Mouse (Mus musculus): ENCODE measurements at regions not wholly inside any gene's neighbourhood (a gene's known extent, or its start where the extent isn't known, plus 50 kb on each side); places are given as distances from the start of the nearest gene placed in this dataset.

GRCm38 (mm10) chr4:84222057-84222717 is 452.9 kb downstream of the Bnc2 start:
- no peak for ATAC-seq
- WGBS (ENCODE audit: insufficient replicate concordance), result 64% methylated on average over 4 of the region's 4 CpGs

DNA sequence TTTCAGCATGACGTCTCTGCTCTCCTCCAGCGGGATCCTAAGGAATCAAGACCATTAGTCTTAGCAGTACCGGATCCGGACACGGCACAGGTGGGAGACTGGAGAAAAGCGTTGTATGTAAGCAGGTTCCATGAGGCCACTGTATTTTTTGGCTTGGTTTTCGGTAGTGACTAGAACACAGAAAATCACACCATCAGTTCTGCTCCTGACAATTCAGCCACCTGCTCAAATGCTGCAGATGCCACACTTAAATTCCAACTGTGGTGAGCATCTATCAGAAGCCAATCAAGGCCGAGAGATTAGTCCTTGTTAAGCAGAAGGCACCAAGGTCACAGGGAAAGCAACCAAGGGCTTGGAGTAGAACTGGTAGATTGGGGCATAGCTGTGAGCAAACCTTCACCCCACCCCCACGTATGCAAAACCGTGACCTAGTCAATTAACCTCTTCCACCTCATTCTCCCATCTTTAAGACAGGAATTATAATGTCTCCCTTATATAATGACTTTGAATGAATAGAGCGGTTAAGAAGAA is 452.2 kb downstream of the Bnc2 start:
- Histone ChIP-seq H3K36me3 (replicated peaks; ENCODE audit: insufficient read depth, low read length) (no peaks in the 10 kb centered on the region), H3K27ac (ENCODE audit: low read depth) (no peak overlapping the region), H3K9me3 (ENCODE audit: low read length) (no peaks in the 10 kb centered on the region), H3K4me3 (ENCODE audit: low read depth, low read length) (no peak overlapping the region), H3K4me2 (ENCODE audit: low read depth, low read length) (no peak overlapping the region), H3K9ac (replicated peaks) (no peak overlapping the region), H3K27me3 (ENCODE audit: insufficient read depth, low read length) (no peaks in the 10 kb centered on the region), H3K4me1 (ENCODE audit: insufficient read depth) (no peaks in the 10 kb centered on the region)
- WGBS (ENCODE audit: insufficient replicate concordance), result 78% methylated on average over 11 of the region's 11 CpGs
- DNase-seq (no peak), ATAC-seq (no peak)
- no peak for TF ChIP-seq CTCF (IDR thresholded peaks at IDR 0.05; ENCODE audit: low read depth)
- no peak for TF ChIP-seq EP300 (IDR thresholded peaks at IDR 0.05; ENCODE audit: low read depth)

More at GRCm38 (mm10) chr4:84222057-84222717, 452.9 kb downstream of the Bnc2 start:
- Histone ChIP-seq H3K9ac (replicated peaks) (no peak overlapping the region), H3K4me1 (ENCODE audit: insufficient read depth) (no peaks in the 10 kb centered on the region), H3K9me3 (ENCODE audit: low read length) (no peaks in the 10 kb centered on the region), H3K4me3 (ENCODE audit: low read depth, low read length) (no peak overlapping the region), H3K36me3 (replicated peaks; ENCODE audit: insufficient read depth, low read length) (no peaks in the 10 kb centered on the region), H3K27ac (ENCODE audit: low read depth) (no peak overlapping the region), H3K4me2 (ENCODE audit: low read depth, low read length) (no peak overlapping the region), H3K27me3 (ENCODE audit: insufficient read depth, low read length) (no peaks in the 10 kb centered on the region)
- TF ChIP-seq CTCF (IDR thresholded peaks at IDR 0.05; ENCODE audit: low read depth) (no peak), EP300 (IDR thresholded peaks at IDR 0.05; ENCODE audit: low read depth) (no peak)
- DNase-seq, result no peak

- no peaks in the 10 kb centered on the region for H3K4me1 ChIP-seq (ENCODE audit: insufficient read depth)
- H3K9ac ChIP-seq (replicated peaks), result no peak overlapping the region
- H3K27ac ChIP-seq (ENCODE audit: low read depth), result no peak overlapping the region
- no peaks in the 10 kb centered on the region for H3K27me3 ChIP-seq (ENCODE audit: insufficient read depth, low read length)
- no peak overlapping the region for H3K4me2 ChIP-seq (ENCODE audit: low read depth, low read length)
- DNase-seq (no peak), ATAC-seq (no peak)
- TF ChIP-seq CTCF (IDR thresholded peaks at IDR 0.05; ENCODE audit: low read depth) (no peak), EP300 (IDR thresholded peaks at IDR 0.05; ENCODE audit: low read depth) (no peak)
- no peaks in the 10 kb centered on the region for H3K36me3 ChIP-seq (replicated peaks; ENCODE audit: insufficient read depth, low read length)
- no peaks in the 10 kb centered on the region for H3K9me3 ChIP-seq (ENCODE audit: low read length)
- WGBS (ENCODE audit: insufficient replicate concordance), result 73% methylated on average over 6 of the region's 6 CpGs
- H3K4me3 ChIP-seq (ENCODE audit: low read depth, low read length), result no peak overlapping the region
Observed at GRCm38 (mm10) chr4:84224556-84224955, 450.5 kb downstream of the Bnc2 start.

Measured in liver, postnatal 0 days (tissue).